Mouse (Mus musculus) CD4-positive, CD25-positive, alpha-beta regulatory T cell, adult 4 months (primary cell): ENCODE data around the gene Olfr123. TPM values are rescaled to one million over a fixed set of nuclear protein-coding genes. Genes with fewer than 3 reads are reported as not detected.

Experiments used
- ATAC-seq: one replicate; pipeline ENCODE4 v1.8.0; 2017
- polyA plus RNA-seq, 2 experiments: library from polyadenylated mRNA; unstranded; fragments of 100-300 nt; shearing (Covaris generic); gene quantifications; one replicate each; pipeline ENCODE4 v1.2.1; 2017

Gene Olfr123
- polyA plus RNA-seq = not detected

- no peak for ATAC-seq
Observed at GRCm38 (mm10) chr17:37793229-37793628, at the start of gene Olfr123. Gene Olfr123, plus strand, starts transcription at chr17:37793529.

GRCm38 (mm10) chr17:37768307-37768706, 25.0 kb upstream of the Olfr123 start, which contains the start of gene Olfr122:
Gene Olfr122, plus strand, starts transcription at chr17:37768607.
- no peak for ATAC-seq

GRCm38 (mm10) chr17:37799588-37799987, 6.3 kb downstream of the Olfr123 start, which contains the start of gene Olfr124:
Gene Olfr124, plus strand, starts transcription at chr17:37799888.
- no peak for ATAC-seq

- ATAC-seq = no peak
Observed at GRCm38 (mm10) chr17:37832649-37833048, 39.3 kb downstream of the Olfr123 start, which contains the start of gene Olfr125. Gene Olfr125, plus strand, starts transcription at chr17:37832949.

GRCm38 (mm10) chr17:37847183-37847582, 53.9 kb downstream of the Olfr123 start, which contains the start of gene Olfr126:
Gene Olfr126, plus strand, starts transcription at chr17:37847483.
- no peak for ATAC-seq

Other genes starting within 250 kb of the Olfr123 start
- not detected for gene Olfr112, start 224.1 kb upstream of the Olfr123 start, polyA plus RNA-seq
- gene Olfr113, start 215.9 kb upstream of the Olfr123 start, polyA plus RNA-seq = not detected
- not detected for gene Olfr114, start 200.8 kb upstream of the Olfr123 start, polyA plus RNA-seq
- gene Olfr115, start 166.4 kb upstream of the Olfr123 start, polyA plus RNA-seq = not detected
- gene Olfr116, start 166.3 kb upstream of the Olfr123 start, polyA plus RNA-seq = not detected
- gene Olfr117, start 129.7 kb upstream of the Olfr123 start, polyA plus RNA-seq = not detected
- gene Olfr118, start 126.5 kb upstream of the Olfr123 start, polyA plus RNA-seq = under 1 TPM in 1 of 2 experiments, not detected in 1; 0.30 TPM
- not detected for gene Olfr119, start 97.0 kb upstream of the Olfr123 start, polyA plus RNA-seq
- not detected for gene Olfr120, start 71.7 kb upstream of the Olfr123 start, polyA plus RNA-seq
- not detected for gene Olfr121, start 44.7 kb upstream of the Olfr123 start, polyA plus RNA-seq
- under 1 TPM in 1 of 2 experiments, not detected in 1; 0.27 TPM for gene Olfr122, start 24.9 kb upstream of the Olfr123 start, polyA plus RNA-seq
- not detected for gene Olfr124, start 6.4 kb downstream of the Olfr123 start, polyA plus RNA-seq
- not detected for gene Olfr125, start 39.4 kb downstream of the Olfr123 start, polyA plus RNA-seq
- gene Olfr126, start 54.0 kb downstream of the Olfr123 start, polyA plus RNA-seq = not detected
- under 1 TPM in 1 of 2 experiments, not detected in 1; 0.11 TPM for gene Olfr127, start 106.9 kb downstream of the Olfr123 start, polyA plus RNA-seq
- gene Olfr128, start 127.0 kb downstream of the Olfr123 start, polyA plus RNA-seq = not detected
- not detected for gene Olfr761, start 159.6 kb downstream of the Olfr123 start, polyA plus RNA-seq